Mouse (Mus musculus) c-Kit-positive CD71-positive TER-119-positive erythroid progenitor cells, embryonic 14.5 days (primary cell): ENCODE data around the gene 1700023F06Rik.
A peak's percentile ranks its signal among the peaks of the same experiment; 100 is the strongest.
"Not testable (repeated sequence)": the region's sequence is repeated elsewhere in the genome, so short reads cannot be mapped to it uniquely, and the experiment has no call there.

ENCODE experiments used
- DNase-seq: peaks from one replicate; pipeline ENCODE4 v3.0.0-alpha.2; 2013; ENCODE audit warnings: low spot score

Gene 1700023F06Rik

GRCm38 (mm10) chr11:103222718-103223117 lies 14.4 kb upstream of the 1700023F06Rik start:
- not testable (repeated sequence) for DNase-seq

- DNase-seq: no peak
Observed at GRCm38 (mm10) chr11:103221437-103221836, 13.1 kb upstream of the 1700023F06Rik start.

- DNase-seq: no peak
Observed at GRCm38 (mm10) chr11:103219995-103220394, 11.6 kb upstream of the 1700023F06Rik start.

GRCm38 (mm10) chr11:103219259-103219658 lies 10.9 kb upstream of the 1700023F06Rik start:
- no peak for DNase-seq

- DNase-seq: no peak
Observed at GRCm38 (mm10) chr11:103218517-103218901, 10.2 kb upstream of the 1700023F06Rik start.

GRCm38 (mm10) chr11:103217790-103218516 lies 9.6 kb upstream of the 1700023F06Rik start, which contains the start of gene Spata32:
Spata32 (minus strand) TSS chr11:103218432.
- DNase-seq: peak; percentile 35

GRCm38 (mm10) chr11:103215355-103215754 lies 7.0 kb upstream of the 1700023F06Rik start:
- DNase-seq: peak; percentile 25

GRCm38 (mm10) chr11:103213712-103214111 lies 5.4 kb upstream of the 1700023F06Rik start:
- DNase-seq: no peak

- DNase-seq: no peak
Observed at GRCm38 (mm10) chr11:103210291-103210690, 1.9 kb upstream of the 1700023F06Rik start.

GRCm38 (mm10) chr11:103206203-103206602 lies 2.2 kb downstream of the 1700023F06Rik start:
- no peak for DNase-seq

GRCm38 (mm10) chr11:103202376-103202775 lies 6.0 kb downstream of the 1700023F06Rik start:
- DNase-seq: no peak

- no peak for DNase-seq
Observed at GRCm38 (mm10) chr11:103201664-103202063, 6.7 kb downstream of the 1700023F06Rik start.

- DNase-seq: no peak
Observed at GRCm38 (mm10) chr11:103198911-103199803, 9.2 kb downstream of the 1700023F06Rik start.

- no peak for DNase-seq
Observed at GRCm38 (mm10) chr11:103198339-103198738, 10.0 kb downstream of the 1700023F06Rik start.

- DNase-seq: no peak
Observed at GRCm38 (mm10) chr11:103197340-103197739, 11.0 kb downstream of the 1700023F06Rik start.

- no peak for DNase-seq
Observed at GRCm38 (mm10) chr11:103195656-103196055, 12.7 kb downstream of the 1700023F06Rik start.

GRCm38 (mm10) chr11:103195236-103195635 lies 13.1 kb downstream of the 1700023F06Rik start:
- no peak for DNase-seq

- DNase-seq: no peak
Observed at GRCm38 (mm10) chr11:103193825-103194168, 14.6 kb downstream of the 1700023F06Rik start.

- DNase-seq: no peak
Observed at GRCm38 (mm10) chr11:103192956-103193824, 15.2 kb downstream of the 1700023F06Rik start.

- no peak for DNase-seq
Observed at GRCm38 (mm10) chr11:103192230-103192955, 16.0 kb downstream of the 1700023F06Rik start.

- peak; percentile 23 for DNase-seq
Observed at GRCm38 (mm10) chr11:103184891-103185290, 23.5 kb downstream of the 1700023F06Rik start.
